ENCODE assay signal across 27 mouse cellular contexts in the genomic region with DNA sequence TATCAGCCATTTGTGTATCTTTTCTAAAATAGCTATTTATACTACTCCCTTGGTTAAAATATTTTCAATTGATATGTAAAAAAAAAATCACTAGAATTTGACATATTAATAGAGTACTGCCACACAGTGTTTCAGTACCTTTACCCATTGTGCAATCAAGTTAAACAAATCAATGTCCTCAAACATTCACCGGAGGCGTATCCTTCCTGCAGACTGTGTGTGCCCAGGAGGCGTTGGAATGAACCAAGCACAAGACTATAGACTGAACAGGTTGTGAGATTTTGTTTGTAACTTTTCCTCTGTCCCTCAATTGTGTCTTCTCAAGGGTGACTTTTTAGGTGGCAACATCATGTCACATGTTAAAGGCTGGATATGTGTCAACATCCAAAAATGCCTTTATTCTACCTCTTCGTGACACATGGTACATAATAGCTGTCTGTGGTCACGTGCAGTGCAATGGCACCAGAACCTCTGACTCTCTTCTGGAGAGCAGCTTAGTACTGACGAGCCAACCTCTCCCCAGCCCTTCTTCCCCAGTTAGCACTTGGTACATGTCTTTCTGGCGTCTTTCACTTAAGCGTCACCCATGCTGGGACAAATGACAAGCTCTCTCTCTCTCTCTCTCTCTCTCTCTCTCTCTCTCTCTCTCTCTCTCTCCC. TPM values are rescaled to one million over a fixed set of nuclear protein-coding genes. Genes with fewer than 3 reads are reported as not detected.
"Had no signal": no experiment of that assay in that cellular context is flagged by ENCODE, and none has a peak within 500 bp of the region (broad histone marks: within the 10 kb centered on the region; RNA-seq: fewer than 3 reads in every experiment).

No protein-coding gene starts in this region.

- H3K4me1 ChIP-seq: lung, embryonic 15.5 days had no signal

- ATAC-seq: lung, postnatal 0 days; midbrain, embryonic 16.5 days had no signal

- H3K4me3 ChIP-seq: lung, embryonic 15.5 days; midbrain, embryonic 10.5 days; midbrain, embryonic 12.5 days; myocyte; neural tube, embryonic 13.5 days; neural tube, embryonic 15.5 days had no signal

- H3K36me3 ChIP-seq: lung, embryonic 15.5 days; midbrain, embryonic 10.5 days; midbrain, embryonic 12.5 days; neural tube, embryonic 13.5 days; neural tube, embryonic 15.5 days had no signal

- DNase-seq: lung, adult 2 months; lung, postnatal 14 days; lung, postnatal 36 days; midbrain, embryonic 14.5 days; retina, postnatal 1 day; right cerebral cortex, adult 18-20 months; right cerebral cortex, postnatal 25 days; right cerebral cortex, postnatal 4 days; spleen, adult 18-20 months; thymus, adult 18-20 months; thymus, postnatal 14 days; thymus, postnatal 36 days had no signal

- H3K9me3 ChIP-seq: lung, embryonic 15.5 days; midbrain, embryonic 12.5 days; neural tube, embryonic 13.5 days; neural tube, embryonic 15.5 days had no signal

- H3K4me2 ChIP-seq: lung, embryonic 15.5 days; midbrain, embryonic 12.5 days; neural tube, embryonic 13.5 days; neural tube, embryonic 15.5 days had no signal

- H3K27ac ChIP-seq: lung, embryonic 15.5 days; macrophage; midbrain, embryonic 10.5 days; midbrain, embryonic 12.5 days; neural tube, embryonic 13.5 days; neural tube, embryonic 15.5 days had no signal

- H3K9ac ChIP-seq: lung, embryonic 15.5 days; midbrain, embryonic 12.5 days; neural tube, embryonic 13.5 days; neural tube, embryonic 15.5 days had no signal

RNA-seq across cellular contexts. Expression of a gene that starts 51.0 kb away (rescaled TPM):
- total RNA-seq: megakaryocyte progenitor cell, adult 5-6 weeks; megakaryocyte-erythroid progenitor cell, adult 5-6 weeks had no signal
- polyA plus RNA-seq: lung, adult 2 months; lung, embryonic 15.5 days; lung, postnatal 0 days; macrophage; midbrain, embryonic 10.5 days; midbrain, embryonic 12.5 days; midbrain, embryonic 14.5 days; midbrain, embryonic 16.5 days; myocyte; neural tube, embryonic 11.5 days; neural tube, embryonic 13.5 days; neural tube, embryonic 15.5 days; stomach, embryonic 14.5 days; stomach, embryonic 16.5 days; thymus, postnatal 0 days had no signal
